Mouse (Mus musculus) kidney, adult 2 months (tissue): ENCODE measurements at regions not wholly inside any gene's neighbourhood (a gene's known extent, or its start where the extent isn't known, plus 50 kb on each side); places are given as distances from the start of the nearest gene placed in this dataset.

Source experiments
- DNase-seq: peaks from one replicate; pipeline ENCODE4 v3.0.0; 2021
- H3K27ac ChIP-seq: fragments of 200-500 bp; 2 replicates; pipeline ENCODE4 v1.5.1; 2012; ENCODE audit warnings: low read depth, low read length, control low read depth, inconsistent platforms; ENCODE audit not compliant: insufficient read depth
- H3K27me3 ChIP-seq: fragments of 200-500 bp; replicated peaks from 2 replicates; pipeline ENCODE4 v1.6.1; 2012; ENCODE audit warnings: mild to moderate bottlenecking, moderate library complexity, low read length, inconsistent platforms; ENCODE audit not compliant: control insufficient read depth, insufficient read depth
- H3K36me3 ChIP-seq: fragments of 200-500 bp; 2 replicates; pipeline ENCODE4 v1.6.1; 2012; ENCODE audit warnings: mild to moderate bottlenecking, moderate library complexity, low read length, inconsistent platforms; ENCODE audit not compliant: control insufficient read depth, insufficient read depth
- H3K4me1 ChIP-seq: fragments of 200-500 bp; 2 replicates; pipeline ENCODE4 v1.6.1; 2011; ENCODE audit warnings: low read length; ENCODE audit not compliant: control insufficient read depth, insufficient read depth
- H3K4me3 ChIP-seq: fragments of 200-500 bp; 2 replicates; pipeline ENCODE4 v1.5.1; 2011; ENCODE audit warnings: mild to moderate bottlenecking, low read depth, low read length, control low read depth; ENCODE audit not compliant: insufficient read depth
- CTCF ChIP-seq: fragments of 200-500 bp; conservative IDR thresholded peaks from 2 replicates; pipeline ENCODE4 v1.5.1; 2011; ENCODE audit warnings: low read depth, mild to moderate bottlenecking, control low read depth, low read length, moderate library complexity, mixed read lengths; ENCODE audit not compliant: insufficient read depth, insufficient read length
- POLR2A ChIP-seq: fragments of 200-500 bp; IDR thresholded peaks from one replicate; pipeline ENCODE4 v1.6.1; 2011; ENCODE audit warnings: low read depth, low read length, control low read depth
- WGBS: fragments of 180-500 bp; shearing (Covaris S2); methylation state at CpG from one replicate; pipeline ENCODE4 v1.1.7; 2018; 5-methylcytosine and 5-hydroxymethylcytosine counted together

DNA sequence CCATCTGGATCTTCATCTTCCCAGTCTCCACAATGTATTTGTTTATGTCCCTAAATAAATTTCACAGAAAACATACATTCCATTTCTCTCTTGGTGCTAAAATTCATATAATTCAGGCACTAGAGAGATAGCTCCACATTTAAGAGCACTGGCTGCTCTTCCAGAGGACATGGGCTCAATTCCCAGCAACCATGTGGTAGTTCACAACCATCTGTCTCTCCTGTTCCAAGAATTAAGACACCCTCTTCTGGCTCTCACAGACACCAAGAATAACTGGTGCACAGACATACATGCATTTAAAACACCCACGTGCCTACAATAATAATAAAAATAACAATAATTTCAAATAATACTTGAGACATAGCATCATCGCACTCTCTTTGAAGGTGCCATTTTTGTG lies 347.8 kb downstream of the Meis1 start:
- WGBS = 92% methylated on average over 2 of the region's 2 CpGs
- TF ChIP-seq CTCF = no peak
- TF ChIP-seq POLR2A = no peak
- Histone ChIP-seq H3K27me3 (no peaks in the 10 kb centered on the region), H3K4me1 (no peaks in the 10 kb centered on the region), H3K4me3 (no peak overlapping the region), H3K36me3 (no peaks in the 10 kb centered on the region), H3K27ac (no peak overlapping the region)
- DNase-seq = no peak

GRCm38 (mm10) chr11:18669322-18669721 lies 349.5 kb downstream of the Meis1 start:
- WGBS = 56% methylated on average over 2 of the region's 2 CpGs

GRCm38 (mm10) chr11:18656358-18656757 lies 362.4 kb downstream of the Meis1 start:
- TF ChIP-seq CTCF (no peak), POLR2A (no peak)
- H3K27ac ChIP-seq = no peak overlapping the region
- DNase-seq = no peak
- no peaks in the 10 kb centered on the region for H3K36me3 ChIP-seq
- H3K4me1 ChIP-seq = no peaks in the 10 kb centered on the region
- H3K27me3 ChIP-seq = no peaks in the 10 kb centered on the region
- H3K4me3 ChIP-seq = no peak overlapping the region
- WGBS = 80% methylated on average over 1 of the region's 1 CpGs

More at GRCm38 (mm10) chr11:18669322-18669721, 349.5 kb downstream of the Meis1 start:
- Histone ChIP-seq H3K4me3 (no peak overlapping the region), H3K4me1 (no peaks in the 10 kb centered on the region), H3K27ac (no peak overlapping the region), H3K36me3 (no peaks in the 10 kb centered on the region), H3K27me3 (no peaks in the 10 kb centered on the region)
- no peak for DNase-seq
- TF ChIP-seq CTCF (no peak), POLR2A (no peak)

DNA sequence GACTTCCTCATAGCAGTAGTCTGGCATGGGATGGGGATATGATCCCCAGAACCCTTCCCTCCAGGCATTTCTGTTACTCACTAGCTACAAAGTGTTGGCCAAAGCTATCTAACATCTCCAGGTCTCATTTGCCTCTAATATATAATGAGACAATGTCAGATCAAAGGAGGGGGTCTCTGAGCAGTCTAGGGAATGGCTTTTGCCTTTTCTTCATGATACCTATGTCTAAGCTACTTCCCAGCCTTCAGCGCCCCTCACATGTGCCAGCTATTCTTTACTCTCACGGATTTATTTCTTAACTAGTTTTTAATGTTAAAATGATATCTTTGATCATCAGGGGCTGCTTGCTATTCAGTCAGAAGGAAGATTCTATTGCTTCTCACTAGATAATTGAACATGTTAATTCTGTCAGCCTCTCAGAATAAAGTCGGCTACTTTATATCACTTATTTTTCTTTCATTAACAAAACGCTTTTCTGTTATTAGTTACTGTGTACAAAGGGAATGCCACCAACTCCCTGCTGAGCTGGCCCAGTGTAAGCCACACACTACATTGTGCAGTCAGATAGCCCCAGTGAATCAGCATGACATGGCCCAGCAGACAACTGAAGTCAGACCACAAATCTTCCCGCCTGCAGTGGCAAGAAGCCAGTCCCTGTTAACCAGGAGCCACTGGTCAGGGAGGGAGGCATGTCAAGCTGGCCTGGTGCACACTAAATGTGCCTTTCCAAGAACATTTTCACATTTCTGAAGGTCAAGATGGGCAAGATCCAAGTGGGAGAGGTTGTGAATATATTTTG lies 386.6 kb downstream of the Meis1 start:
- no peak overlapping the region for H3K4me3 ChIP-seq
- H3K36me3 ChIP-seq = no peaks in the 10 kb centered on the region
- 68% methylated on average over 5 of the region's 5 CpGs for WGBS
- DNase-seq = peak; percentile 2
- H3K4me1 ChIP-seq = no peaks in the 10 kb centered on the region
- no peak for TF ChIP-seq POLR2A
- no peak for TF ChIP-seq CTCF
- no peaks in the 10 kb centered on the region for H3K27me3 ChIP-seq
- no peak overlapping the region for H3K27ac ChIP-seq

GRCm38 (mm10) chr11:18631570-18631969 lies 387.2 kb downstream of the Meis1 start:
- H3K4me1 ChIP-seq = no peaks in the 10 kb centered on the region
- WGBS = 89% methylated on average over 7 of the region's 7 CpGs
- no peak overlapping the region for H3K4me3 ChIP-seq

GRCm38 (mm10) chr11:18621777-18622176 lies 397.0 kb downstream of the Meis1 start:
- TF ChIP-seq CTCF = no peak
- TF ChIP-seq POLR2A = no peak
- 61% methylated on average over 3 of the region's 3 CpGs for WGBS
- Histone ChIP-seq H3K4me3 (no peak overlapping the region), H3K4me1 (no peaks in the 10 kb centered on the region), H3K27me3 (no peaks in the 10 kb centered on the region), H3K36me3 (no peaks in the 10 kb centered on the region), H3K27ac (no peak overlapping the region)
- DNase-seq = no peak

More at GRCm38 (mm10) chr11:18631570-18631969, 387.2 kb downstream of the Meis1 start:
- TF ChIP-seq POLR2A = no peak
- no peak for TF ChIP-seq CTCF
- H3K27ac ChIP-seq = no peak overlapping the region
- H3K27me3 ChIP-seq = no peaks in the 10 kb centered on the region
- no peaks in the 10 kb centered on the region for H3K36me3 ChIP-seq
- no peak for DNase-seq

DNA sequence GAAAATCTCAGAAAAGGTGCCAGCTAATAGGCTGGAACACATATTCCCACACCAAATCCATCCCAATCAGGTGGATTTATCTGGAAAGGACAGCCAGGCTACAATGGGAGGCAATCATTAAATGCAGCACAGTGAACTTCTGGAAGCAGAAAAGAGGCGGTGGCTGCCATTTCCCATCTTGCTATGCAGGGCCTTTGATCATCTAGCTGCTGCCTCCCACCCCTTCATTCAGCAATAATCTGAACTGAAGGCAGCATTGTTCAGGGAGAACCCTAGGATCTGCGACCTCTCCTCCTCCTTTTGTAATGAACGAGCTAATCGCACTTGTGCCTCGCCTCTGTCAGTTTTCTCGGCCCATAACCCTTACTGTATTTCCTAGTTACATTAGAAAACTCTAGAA lies 413.9 kb downstream of the Meis1 start:
- TF ChIP-seq CTCF (no peak), POLR2A (no peak)
- no peaks in the 10 kb centered on the region for H3K4me1 ChIP-seq
- H3K36me3 ChIP-seq = no peaks in the 10 kb centered on the region
- WGBS = 45% methylated on average over 6 of the region's 6 CpGs
- H3K4me3 ChIP-seq = no peak overlapping the region
- no peak for DNase-seq
- H3K27ac ChIP-seq = no peak overlapping the region
- no peaks in the 10 kb centered on the region for H3K27me3 ChIP-seq
